Mouse (Mus musculus) kidney, postnatal 36 days (tissue): ENCODE results near the gene Robo1.

Experiments
- DNase-seq, 2 experiments: peaks; one replicate each; pipeline ENCODE4 v3.0.0; 2021 to 2022; ENCODE audit warnings: mixed read lengths in 2 of 2

Gene Robo1

DNA sequence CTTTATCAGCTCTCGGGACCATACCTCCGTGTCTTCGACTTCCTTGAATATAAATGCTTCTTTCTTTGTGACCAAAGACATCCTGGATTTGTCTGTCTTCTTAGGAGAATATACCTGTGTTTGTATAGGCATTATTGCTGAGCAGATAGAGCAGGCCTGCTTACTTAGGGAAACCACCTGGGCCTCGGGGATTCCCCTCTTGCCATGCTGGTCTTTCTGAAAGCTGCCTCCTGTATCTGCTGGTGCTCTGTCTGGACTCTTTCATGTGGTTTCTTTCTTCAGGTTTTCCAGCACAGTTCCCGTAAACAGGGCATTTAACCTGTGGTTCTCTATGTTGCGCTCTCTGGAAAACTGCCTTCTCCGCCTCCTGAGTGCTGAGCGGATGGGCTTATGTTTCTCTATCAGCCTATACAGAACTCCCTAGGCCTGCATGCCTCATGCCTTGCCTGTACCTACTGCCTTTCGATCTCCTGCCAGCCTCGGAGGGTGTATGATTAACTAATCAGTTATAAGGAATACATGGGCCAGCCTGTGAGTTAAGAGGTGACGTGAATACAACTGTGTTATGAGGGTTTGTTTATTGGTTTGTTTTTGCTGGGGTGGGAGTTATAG, 370.9 kb downstream of the Robo1 start:
- no peak for DNase-seq

DNA sequence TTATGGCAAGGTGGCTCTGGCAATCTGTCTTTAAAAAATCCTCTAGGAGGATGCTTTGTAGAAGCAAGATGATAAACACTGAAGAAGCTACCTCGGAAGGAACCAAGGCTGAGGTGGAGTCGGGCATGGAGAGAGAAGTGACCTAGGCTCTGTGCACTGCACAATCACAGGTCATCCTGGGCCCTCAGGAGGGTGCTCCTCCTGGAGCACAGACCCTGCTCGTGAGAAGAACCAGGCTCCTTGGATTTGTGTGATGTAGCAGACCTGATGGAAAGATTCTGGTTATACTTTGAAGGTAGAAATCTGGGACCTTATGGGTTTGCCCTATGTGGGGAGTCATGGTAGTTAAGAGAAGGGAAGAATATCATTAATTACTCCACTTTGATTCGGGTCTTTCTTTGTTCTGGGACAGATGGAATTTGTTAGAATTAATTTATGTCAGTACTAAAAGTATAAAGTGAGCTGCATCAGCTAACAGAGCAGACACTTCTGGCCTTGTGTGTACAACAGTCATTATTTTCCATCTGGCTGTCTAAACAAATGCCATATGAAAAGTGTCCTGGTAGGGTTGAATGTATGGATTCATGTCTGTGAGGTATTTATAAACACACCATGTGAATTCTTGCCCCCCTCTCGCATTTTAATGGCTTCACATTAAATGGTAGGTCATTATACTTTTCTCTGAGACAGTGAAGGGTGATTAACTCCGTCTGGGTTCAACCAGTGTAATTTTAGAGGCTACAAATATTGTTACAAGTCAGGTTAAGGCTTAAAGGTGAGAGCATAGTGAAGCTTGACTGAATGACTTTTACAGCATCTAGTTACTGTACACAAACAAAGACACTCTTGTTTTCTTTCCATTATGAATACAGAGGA, 377.7 kb downstream of the Robo1 start:
- no peak for DNase-seq

DNA sequence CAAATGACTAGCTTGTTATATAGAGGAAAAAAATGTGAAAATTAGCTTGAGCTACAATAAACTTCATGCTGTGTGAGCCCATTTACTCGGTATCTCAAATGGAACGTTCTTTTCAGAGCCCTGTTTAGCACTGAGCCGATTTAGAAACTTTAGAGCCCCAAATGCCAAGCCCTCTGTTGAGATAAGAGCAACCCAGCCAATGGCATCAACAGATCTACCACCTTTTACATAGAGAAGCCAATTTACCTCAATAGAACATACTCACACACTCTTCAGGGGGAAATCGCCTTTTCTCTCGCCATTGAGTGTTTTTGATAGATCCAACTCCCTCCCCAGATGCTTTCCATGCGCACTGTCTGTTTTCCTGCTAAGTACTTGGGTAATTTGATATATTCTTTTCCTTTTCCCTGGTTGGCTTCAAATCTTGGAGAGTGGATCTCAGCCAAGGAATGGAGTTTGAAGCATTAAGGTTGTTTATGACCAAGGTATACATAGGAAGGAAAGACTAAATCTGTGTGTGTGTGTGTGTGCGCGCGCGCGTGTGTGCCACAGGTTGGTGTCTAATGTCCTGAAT, 378.5 kb downstream of the Robo1 start:
- DNase-seq: no peak

DNA sequence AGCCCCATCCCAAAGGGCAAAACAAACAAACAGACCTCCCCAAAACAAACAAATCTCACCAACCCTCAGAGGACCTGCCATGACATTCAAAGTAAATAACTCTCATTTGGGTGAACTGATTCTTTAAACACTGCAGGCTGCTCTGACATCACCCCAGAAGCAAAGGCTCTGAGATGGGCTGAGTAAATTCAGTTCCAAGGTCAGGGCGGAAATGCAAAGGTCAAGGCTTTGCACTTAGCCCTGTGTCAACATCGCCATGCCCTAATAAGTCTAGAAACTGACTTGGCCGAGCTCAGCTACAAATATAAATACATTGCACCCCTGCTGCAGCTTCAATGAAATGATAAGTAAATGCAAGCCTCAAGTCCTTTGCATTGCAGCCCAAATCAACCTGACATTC, 379.5 kb downstream of the Robo1 start:
- peak; percentile 37 to 39 for DNase-seq

DNA sequence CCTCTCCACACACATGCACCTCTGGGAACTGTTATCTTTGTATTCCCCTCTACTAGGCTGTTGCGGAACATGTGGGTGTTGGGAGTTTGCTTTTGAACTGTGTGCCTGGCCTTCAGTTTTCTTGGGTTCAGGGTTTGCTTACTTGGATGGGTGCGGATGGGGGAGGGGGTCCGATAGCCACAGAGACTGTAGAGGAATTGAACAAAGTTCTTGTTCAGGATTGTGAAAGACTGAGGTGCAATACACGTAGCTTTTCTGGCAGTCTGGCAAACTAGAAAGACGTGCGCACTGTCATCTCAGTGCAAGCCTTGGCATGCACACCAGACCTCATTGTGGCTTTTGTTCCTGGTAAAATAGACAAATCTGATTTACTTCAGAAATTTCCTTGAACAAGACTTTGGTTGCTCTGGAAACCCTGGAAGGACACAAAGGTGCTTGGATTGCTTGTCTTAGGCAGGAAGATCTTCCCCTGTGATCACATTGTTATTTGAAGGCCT, 380.1 kb downstream of the Robo1 start:
- no peak for DNase-seq

DNA sequence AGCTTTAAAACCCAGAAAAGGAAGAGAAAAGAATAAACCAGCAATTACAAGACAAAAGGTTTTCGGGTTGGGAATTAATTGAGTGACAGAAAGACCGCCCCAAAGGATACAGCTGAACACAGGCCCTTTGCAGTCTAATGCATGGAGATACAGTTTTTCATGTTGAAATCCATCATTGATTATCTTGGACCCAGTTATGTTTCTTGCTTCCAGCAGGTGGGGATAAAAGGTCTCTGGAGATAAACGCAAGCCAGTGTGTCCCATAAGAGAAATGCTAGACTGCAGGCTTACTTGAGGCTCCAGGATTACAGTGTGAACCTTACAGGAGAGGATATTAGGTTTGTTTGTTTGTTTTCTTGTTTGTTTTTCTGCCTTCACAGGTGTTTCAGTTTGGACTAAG, 383.8 kb downstream of the Robo1 start:
- peak in 1 of 2 experiments; percentile 4 for DNase-seq

DNA sequence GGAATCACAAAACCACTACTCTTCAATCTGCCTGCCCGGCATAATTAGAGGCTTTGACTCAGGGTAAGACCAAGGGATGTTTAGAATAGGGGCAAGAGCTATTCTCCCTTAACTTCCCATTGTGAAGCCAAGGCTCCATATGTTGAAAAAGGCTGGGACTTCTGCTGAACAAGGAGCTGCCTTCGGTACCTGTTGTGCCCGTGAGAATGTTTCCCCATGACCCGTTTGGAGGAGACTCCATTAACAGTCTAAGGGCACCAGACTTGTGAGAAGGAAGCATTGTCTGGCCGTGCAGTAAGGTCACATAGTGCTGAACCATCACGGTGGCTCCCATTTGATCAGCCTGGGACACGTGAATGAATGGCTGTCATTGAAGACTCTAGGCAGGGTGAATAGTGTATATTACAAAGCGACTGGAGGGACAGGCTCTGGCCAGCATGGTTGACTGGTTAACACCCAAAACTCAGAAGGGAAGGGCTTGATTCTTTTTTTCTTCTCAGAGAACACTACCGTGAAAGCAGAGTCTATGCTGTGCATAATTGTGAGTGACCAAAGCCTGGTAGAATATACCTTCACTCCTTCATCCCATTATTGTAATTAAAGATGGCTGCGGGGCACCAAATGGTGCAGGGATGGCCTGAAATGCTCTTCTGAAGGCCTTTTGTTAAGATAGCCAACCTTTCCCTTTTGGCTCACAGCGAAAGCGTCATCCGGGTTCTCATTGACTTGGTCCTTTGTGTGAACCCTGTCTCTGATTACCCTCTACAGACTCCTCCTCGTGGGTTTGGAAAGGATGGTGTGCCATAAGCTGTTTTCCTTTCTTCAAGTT, 385.6 kb downstream of the Robo1 start:
- DNase-seq: no peak

DNA sequence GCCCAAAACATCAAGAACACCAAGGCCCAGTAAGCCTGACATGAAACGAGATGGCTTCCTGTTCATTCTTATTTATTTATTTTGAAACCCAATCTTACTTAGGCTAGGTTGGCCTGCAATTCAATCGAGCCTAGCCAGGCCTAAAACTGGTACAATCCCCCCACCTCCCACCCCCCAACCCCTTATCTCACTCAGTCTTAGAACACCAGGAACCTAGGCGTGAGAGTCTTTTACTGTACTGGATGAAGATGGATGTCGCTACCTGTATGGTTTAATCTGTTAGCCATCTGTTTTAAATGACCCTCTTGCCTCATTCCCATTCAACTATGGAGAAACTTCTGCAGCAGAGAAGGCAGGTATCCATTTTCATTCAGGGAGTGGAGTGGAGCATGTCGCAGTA, 386.7 kb downstream of the Robo1 start:
- no peak for DNase-seq

DNA sequence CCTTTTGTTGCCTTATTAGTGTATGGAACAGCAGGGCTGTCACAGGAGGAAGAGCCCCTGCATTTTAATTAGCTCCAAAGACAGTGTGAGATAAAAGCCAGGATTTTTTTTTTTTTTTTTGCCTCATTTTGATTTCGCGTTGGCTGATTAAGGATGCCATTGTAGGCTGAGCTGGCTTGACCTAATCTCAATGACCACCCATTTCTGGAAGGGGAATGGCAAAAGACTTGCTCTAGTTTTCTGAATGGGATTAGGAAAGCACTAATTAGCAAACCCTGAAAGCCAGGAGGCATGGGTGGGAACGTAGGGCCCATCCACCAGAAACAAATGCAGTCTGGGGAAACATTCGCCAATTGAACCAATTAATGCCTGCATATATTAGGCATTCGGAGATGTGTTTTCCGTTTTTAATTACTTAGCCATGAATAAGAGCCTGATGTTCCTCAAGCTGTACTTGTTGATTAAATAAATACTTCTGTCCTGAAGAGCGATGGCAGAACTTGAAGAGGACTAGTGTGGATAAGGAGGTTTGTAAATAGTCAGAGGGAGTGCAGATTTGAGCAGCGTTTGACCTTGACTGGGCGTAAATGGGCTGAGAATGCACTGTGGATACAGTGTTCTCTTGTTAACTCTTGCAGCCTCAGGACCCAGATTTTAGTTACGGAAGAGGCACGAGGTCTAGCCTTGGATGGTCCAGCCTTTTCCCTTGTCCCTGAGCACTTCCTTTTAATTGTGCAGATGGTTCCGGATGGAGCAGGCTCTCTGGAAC, 391.3 kb downstream of the Robo1 start:
- no peak for DNase-seq

DNA sequence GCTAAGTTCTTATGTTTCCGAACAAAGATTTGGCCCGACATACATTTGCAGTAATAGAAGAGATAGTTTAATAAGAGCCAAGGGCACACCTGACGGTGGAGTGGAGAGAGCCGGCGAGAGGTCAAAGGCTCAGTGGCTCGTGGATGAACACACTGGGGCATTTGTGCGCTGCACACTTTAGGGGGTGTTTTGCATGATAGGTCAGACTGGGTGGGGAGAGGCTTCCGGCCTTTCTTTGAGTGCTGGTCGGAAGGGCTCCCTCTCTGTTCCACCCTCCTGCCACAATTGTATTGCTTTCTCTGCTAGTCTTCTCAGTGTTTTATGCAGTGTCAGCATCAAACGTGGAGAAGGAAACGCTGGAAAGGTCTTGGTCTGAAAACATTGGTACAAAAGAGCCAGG, 392.2 kb downstream of the Robo1 start:
- DNase-seq: no peak

DNA sequence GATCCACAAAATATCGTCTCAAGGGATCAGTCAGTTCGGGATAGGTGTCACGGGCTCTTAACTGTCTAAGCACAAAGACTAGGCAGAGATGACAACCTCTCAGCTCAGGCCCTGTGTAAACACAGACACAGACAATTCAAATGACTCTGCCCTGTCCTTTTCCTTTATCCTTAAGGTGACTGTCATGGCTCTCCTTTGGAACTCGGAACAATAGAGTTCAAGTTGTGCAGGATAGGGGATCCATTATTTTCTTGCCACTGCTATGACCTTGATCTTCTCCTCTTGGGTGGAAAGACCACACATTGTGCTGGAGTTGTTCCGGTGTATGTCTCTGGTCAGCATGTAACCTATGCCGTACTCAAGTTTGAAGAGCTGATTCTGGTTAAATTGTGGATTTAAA, 395.4 kb downstream of the Robo1 start:
- DNase-seq: no peak

DNA sequence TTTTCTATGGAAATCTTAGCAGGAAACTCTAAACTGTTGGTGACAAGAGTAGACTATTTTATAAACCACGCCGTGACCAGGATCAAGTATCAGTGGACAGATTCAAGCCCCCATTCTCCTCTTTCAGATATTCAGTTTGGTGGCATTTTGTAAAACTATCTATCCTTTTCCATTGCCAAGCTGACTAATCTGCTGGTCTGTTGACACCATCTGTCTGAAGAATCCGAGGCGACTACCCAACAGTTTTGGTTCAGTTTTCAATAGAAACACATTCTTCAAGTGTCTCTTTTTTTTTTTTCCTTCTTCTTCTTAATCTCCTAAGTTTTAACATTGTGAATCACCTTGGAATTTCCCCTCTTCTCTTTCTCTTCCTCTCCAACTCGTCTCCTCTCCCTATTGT, 397.7 kb downstream of the Robo1 start:
- DNase-seq: no peak

DNA sequence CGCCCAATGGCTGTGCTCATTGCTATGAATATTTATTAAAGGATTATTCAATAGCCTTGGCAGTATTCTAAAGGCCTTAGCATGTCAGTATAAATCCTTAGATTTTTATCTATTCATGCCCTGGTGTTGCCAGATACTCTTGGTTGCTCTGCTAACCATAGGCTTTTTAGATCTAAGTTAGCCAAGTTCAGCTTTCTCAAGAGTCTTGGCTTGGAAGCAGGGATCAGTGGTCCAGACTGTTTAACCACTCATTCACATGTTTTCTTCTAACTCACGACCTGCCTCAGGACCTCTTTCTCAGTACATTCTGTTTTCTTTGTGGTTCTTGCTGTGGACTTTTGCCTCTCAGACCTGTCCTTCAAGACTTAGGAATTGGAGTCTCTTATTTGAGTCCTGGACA, 400.4 kb downstream of the Robo1 start:
- no peak for DNase-seq

DNA sequence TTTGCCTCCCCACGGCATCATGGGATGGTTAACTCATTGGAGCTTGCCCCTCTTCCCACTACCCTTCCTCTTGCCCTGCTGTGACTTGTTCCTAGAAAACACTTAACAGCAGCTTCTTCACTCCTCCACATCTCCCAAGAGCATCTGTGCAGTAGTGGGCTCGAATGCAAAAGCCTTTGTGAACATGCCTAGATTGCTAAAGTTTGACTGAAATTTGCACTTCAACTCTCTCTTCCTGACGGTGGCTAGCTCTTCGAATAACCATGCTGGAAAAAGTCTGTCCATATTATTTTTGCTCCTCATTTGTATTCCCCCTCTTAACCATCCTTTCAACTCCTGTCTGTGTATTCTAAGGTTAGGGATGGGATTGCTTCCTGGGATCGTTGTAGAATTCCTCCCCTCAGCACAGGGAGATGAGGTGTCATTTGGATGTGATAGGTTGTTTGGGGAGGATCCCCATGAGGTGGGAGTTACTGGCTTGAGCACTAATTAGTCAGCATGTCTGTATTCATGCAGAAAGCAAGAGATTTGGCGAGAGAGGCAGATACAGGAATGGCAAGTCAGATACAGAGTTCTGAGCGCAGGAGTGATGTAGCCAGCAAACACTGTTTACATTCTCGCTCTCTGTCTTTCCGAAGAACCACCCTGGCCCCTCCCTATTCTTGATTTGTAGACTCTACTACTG, 409.2 kb downstream of the Robo1 start:
- DNase-seq: no peak

DNA sequence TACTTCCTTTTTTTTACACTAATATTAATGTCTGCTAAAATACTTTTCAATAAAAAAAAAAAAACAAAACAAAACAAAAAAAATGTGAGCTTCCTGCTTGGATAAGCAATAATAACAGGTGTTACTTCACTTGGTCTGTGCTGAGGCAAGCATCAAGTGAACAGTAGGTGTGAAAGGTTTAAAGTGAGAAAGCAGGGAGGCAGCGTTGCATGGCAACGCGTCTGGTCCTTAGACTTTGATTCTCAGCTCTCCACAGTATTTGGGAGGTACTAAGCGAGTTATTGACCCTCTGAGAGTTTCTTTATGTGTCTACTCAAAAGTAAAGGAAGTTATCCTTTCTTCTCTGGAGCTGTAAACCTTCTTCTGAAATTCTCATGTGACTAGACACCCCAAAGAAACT, 411.0 kb downstream of the Robo1 start:
- DNase-seq: no peak

DNA sequence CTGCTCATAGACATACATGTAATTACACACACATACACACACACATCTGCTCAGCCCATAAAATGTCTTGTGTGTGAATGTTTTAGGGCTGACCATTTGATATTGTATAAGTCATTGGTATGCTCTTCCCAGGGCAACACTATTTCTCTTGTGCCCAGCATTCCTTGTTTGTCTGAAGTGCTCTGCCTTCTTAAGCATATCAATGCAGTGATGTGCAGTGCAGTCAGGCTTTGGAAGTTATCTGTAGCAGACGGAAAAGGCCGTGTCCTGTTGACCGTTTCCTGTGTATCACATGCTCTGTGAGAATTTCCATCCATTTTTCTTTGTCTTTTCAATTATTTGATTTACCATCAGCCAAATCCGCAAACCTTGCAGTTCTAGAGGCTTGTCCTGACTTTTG, 412.9 kb downstream of the Robo1 start:
- no peak for DNase-seq

DNA sequence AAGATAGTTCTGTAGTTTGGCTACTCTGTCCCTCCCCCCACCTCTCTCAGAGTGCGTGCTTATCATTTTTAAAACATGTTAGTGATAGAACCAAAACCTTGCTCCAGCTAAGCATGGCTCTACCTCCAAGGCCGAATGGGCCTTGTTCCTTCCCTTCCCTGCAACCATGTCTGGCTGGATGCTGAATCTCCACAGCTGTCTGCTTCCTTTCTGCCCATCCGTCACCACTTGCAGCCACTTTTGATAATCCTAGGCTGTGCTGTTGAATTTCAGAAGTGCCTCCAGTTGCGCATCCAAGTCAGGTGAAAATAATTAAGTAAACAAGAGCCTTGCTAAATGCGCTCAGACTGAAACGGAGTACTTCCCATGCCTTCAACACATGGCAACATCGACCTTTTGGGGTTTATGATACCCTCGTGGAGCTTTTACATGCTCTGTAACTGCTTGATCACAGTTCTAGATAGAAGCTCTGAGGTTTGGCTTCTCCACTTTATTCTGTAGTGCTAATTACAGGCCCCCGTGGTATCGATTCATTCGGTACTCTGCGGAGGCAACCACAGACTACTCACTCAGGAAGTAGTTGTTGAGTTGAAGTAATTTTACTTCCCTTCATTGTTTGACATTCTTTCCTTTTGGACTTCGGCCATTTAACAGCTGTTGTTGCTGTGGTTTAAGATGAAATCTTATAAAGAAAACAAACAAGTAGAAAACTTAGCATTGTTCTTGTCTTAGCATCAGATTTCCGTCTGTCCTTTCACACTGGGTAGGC, 413.8 kb downstream of the Robo1 start:
- peak in 1 of 2 experiments; percentile 3 for DNase-seq

DNA sequence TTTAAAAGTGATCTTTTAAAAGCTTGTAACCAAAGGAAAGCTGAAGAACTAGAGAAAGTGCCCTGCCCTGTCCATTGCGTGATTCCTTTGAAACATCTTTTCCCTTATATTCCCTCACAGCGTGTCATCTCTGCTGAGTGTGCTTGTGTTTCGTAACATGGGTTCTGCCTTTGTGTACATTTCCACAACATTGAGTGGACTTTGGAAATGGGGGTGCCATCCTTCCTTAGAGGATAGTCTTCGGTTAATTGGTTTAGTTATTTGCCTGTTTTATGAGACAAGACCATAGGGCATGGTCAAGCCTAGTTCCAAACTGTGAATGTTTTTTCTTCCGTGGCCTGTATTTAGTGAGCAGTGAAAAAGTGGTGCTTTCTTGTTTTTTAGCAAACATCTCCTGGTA, 426.1 kb downstream of the Robo1 start:
- peak; percentile 16 to 65 for DNase-seq

DNA sequence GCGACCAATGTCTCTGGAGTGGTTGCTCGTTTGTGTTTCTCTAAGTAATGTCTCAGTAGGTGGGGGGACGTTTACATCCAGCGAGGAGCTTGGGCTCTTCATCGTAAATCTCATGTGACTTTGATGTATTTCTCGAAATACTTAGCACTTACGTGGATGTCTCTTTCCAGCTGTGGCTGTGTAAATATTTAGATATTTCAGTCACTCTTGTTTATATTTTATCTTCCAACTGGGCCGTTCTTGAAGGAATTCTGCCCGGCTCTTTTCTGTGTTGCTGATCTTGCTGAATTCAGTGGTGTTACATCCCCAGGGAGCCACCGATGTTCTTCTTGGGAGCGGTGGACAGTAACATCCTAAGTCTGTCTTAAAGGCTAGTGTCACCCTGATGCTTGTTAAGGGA, 427.1 kb downstream of the Robo1 start:
- DNase-seq: no peak

DNA sequence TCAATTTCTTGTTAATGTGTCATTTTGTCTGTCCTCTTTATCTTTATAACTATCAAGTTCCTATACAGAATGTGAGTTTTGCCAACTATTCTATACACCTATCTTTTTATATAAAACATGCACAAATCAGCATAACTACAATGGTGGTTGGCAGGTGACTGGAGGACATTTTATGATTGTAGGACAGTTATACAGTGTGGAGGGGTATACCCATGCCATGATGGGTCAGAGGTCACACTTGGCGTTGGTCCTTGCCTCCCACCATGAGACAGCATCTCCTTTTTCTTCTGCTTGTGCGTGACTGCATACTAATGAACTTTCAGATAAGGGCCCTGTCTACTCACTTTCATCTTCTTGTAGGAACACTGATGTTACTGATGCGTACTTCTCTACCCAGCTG, 427.5 kb downstream of the Robo1 start:
- DNase-seq: no peak

DNA sequence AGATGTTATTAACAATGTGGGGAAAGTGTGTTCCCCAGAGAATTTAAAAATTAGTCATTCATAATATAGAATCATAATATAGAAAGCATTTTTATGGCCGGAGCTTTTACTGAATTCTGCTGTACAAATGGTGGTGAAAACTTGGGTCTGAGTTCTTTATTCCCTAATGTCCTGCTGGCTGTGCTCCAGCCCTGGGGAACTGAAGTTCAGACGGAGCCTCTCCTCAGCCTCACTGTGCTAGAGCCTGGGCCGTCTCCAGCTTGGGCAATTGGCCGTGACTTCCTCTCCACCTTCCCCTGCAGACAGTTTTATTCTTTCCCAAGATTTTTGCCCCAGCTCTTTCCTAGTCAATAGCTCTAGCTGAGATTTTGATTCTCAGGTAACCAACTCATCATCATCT, 429.0 kb downstream of the Robo1 start:
- peak; percentile 62 to 81 for DNase-seq
